Mouse (Mus musculus) embryonic stem cell, embryonic (primary cell): Measurements from ENCODE around the gene Hcn4.

ENCODE experiments used
- CTCF ChIA-PET, 4 experiments: fragments of 300-600 bp in 2 of 4; fragments of 350-600 bp in 2 of 4; sonication (Branson Sonifier 250); formaldehyde crosslinking; loops; one replicate each; lab custom pipeline; 2022; ENCODE audit warnings: inconsistent platforms in 2 of 4; lab: Charles Lee
- POLR2A ChIA-PET, 4 experiments: fragments of 300-600 bp in 2 of 4; fragments of 350-600 bp in 2 of 4; sonication (Branson Sonifier 250); formaldehyde crosslinking; loops; one replicate each; lab custom pipeline; 2022; ENCODE audit warnings: antibody characterized with exemption in 4 of 4, inconsistent platforms in 1 of 4; lab: Charles Lee

Hcn4 gene

GRCm38 (mm10) chr9:58832939-58833338 is 9.7 kb downstream of the Hcn4 start:
- ChIA-PET POLR2A (interaction anchor here in 2 of 4 experiments (0.8 to 3.0 kb wide), 3 partner anchors 9 to 14 kb away, joined by 3 to 17 read pairs (median 6); no protein-coding TSS in a partner anchor), CTCF (no interaction called here)

GRCm38 (mm10) chr9:58837174-58837573 is 14.0 kb downstream of the Hcn4 start:
- POLR2A ChIA-PET: interaction anchor here in 2 of 4 experiments (0.6 to 5.1 kb wide), 4 partner anchors 10 to 425 kb away, joined by 3 to 37 read pairs (median 7); partner anchors contain the start of gene Hcn4 (in 1 of the 2)
- CTCF ChIA-PET: interaction anchor here in 1 of 4 experiments (1.6 kb wide), 1 partner anchor 127 kb away, joined by 4 read pairs; no protein-coding TSS in a partner anchor

- ChIA-PET POLR2A (interaction anchor here in 1 of 4 experiments (0.6 to 2.0 kb wide), 3 partner anchors 14 to 723 kb away, joined by 3 to 8 read pairs (median 3); no protein-coding TSS in a partner anchor), CTCF (no interaction called here)
Measured at GRCm38 (mm10) chr9:58838504-58838903, 15.3 kb downstream of the Hcn4 start.

GRCm38 (mm10) chr9:58841655-58842054 is 18.4 kb downstream of the Hcn4 start:
- POLR2A ChIA-PET: interaction anchor here in 2 of 4 experiments (1.0 to 2.2 kb wide), 2 partner anchors 16 to 20 kb away, joined by 5 read pairs; no protein-coding TSS in a partner anchor
- CTCF ChIA-PET: interaction anchor here in 1 of 4 experiments (0.6 kb wide), 1 partner anchor 132 kb away, joined by 3 read pairs; no protein-coding TSS in a partner anchor

- ChIA-PET CTCF (interaction anchor here in 1 of 4 experiments (0.7 kb wide), 1 partner anchor 98 kb away, joined by 3 read pairs; no protein-coding TSS in a partner anchor), POLR2A (interaction anchor here in 2 of 4 experiments (1.7 to 6.5 kb wide), 3 partner anchors 9 to 19 kb away, joined by 3 to 37 read pairs (median 10); no protein-coding TSS in a partner anchor)
Measured at GRCm38 (mm10) chr9:58844597-58844996, 21.4 kb downstream of the Hcn4 start.

- POLR2A ChIA-PET: interaction anchor here in 2 of 4 experiments (2.6 to 6.5 kb wide), 2 partner anchors 11 to 12 kb away, joined by 17 to 37 read pairs; no protein-coding TSS in a partner anchor
- CTCF ChIA-PET: no interaction called here
Measured at GRCm38 (mm10) chr9:58847008-58847407, 23.8 kb downstream of the Hcn4 start.

- POLR2A ChIA-PET: interaction anchor here in 2 of 4 experiments (0.9 to 6.5 kb wide), 3 partner anchors 12 to 27 kb away, joined by 3 to 37 read pairs (median 17); no protein-coding TSS in a partner anchor
Measured at GRCm38 (mm10) chr9:58847676-58848075, 24.5 kb downstream of the Hcn4 start.

GRCm38 (mm10) chr9:58849576-58850315 is 26.5 kb downstream of the Hcn4 start:
- ChIA-PET POLR2A (interaction anchor here in 2 of 4 experiments (1.1 to 6.5 kb wide), 3 partner anchors 12 to 15 kb away, joined by 3 to 37 read pairs (median 3); no protein-coding TSS in a partner anchor), CTCF (interaction anchor here in 1 of 4 experiments (0.7 kb wide), 1 partner anchor 34 kb away, joined by 3 read pairs; no protein-coding TSS in a partner anchor)

More at GRCm38 (mm10) chr9:58847676-58848075, 24.5 kb downstream of the Hcn4 start:
- CTCF ChIA-PET: interaction anchor here in 2 of 4 experiments (0.9 to 1.1 kb wide), 2 partner anchors 72 to 423 kb away, joined by 3 read pairs; no protein-coding TSS in a partner anchor

GRCm38 (mm10) chr9:58854931-58855330 is 31.7 kb downstream of the Hcn4 start:
- POLR2A ChIA-PET: interaction anchor here in 3 of 4 experiments (0.5 to 1.4 kb wide), 3 partner anchors 21 to 183 kb away, joined by 3 read pairs; no protein-coding TSS in a partner anchor
- CTCF ChIA-PET: no interaction called here

- CTCF ChIA-PET: no interaction called here
- POLR2A ChIA-PET: interaction anchor here in 2 of 4 experiments (0.6 to 1.4 kb wide), 2 partner anchors 24 to 178 kb away, joined by 3 to 4 read pairs; no protein-coding TSS in a partner anchor
Measured at GRCm38 (mm10) chr9:58859080-58859635, 35.9 kb downstream of the Hcn4 start.

- CTCF ChIA-PET: interaction anchor here in 3 of 4 experiments (0.6 to 1.9 kb wide), 5 partner anchors 10 to 329 kb away, joined by 3 to 10 read pairs (median 5); no protein-coding TSS in a partner anchor
- POLR2A ChIA-PET: interaction anchor here in 3 of 4 experiments (0.7 to 1.9 kb wide), 6 partner anchors 9 to 428 kb away, joined by 3 to 7 read pairs (median 3); partner anchors contain the start of gene Adpgk (in 2 of the 3)
Measured at GRCm38 (mm10) chr9:58863826-58864225, 40.6 kb downstream of the Hcn4 start.

GRCm38 (mm10) chr9:58871141-58871540 is 47.9 kb downstream of the Hcn4 start:
- CTCF ChIA-PET: interaction anchor here in 1 of 4 experiments (2.7 kb wide), 1 partner anchor 162 kb away, joined by 7 read pairs; no protein-coding TSS in a partner anchor
- POLR2A ChIA-PET: interaction anchor here in 1 of 4 experiments (0.7 kb wide), 1 partner anchor 289 kb away, joined by 3 read pairs; the partner anchor contains the start of gene Nptn

GRCm38 (mm10) chr9:58873541-58874324 is 50.5 kb downstream of the Hcn4 start:
- CTCF ChIA-PET: interaction anchor here (0.5 to 4.0 kb wide), 63 partner anchors 10 to 938 kb away, joined by 3 to 35 read pairs (median 3); partner anchors contain the start of genes Nptn (in 1 of the 4), Pml (in 1 of the 4) and Rec114 (in 1 of the 4)
- POLR2A ChIA-PET: interaction anchor here in 3 of 4 experiments (0.6 to 2.2 kb wide), 22 partner anchors 10 to 382 kb away, joined by 3 to 8 read pairs (median 3); partner anchors contain the start of genes Nptn (in 2 of the 3) and Hcn4 (in 1 of the 3)

- CTCF ChIA-PET: interaction anchor here (0.5 to 4.0 kb wide), 53 partner anchors 10 to 939 kb away, joined by 3 to 35 read pairs (median 3); partner anchors contain the start of genes Nptn (in 1 of the 4), Pml (in 1 of the 4) and Rec114 (in 1 of the 4)
Measured at GRCm38 (mm10) chr9:58874354-58874753, 51.1 kb downstream of the Hcn4 start.

GRCm38 (mm10) chr9:58875439-58875838 is 52.2 kb downstream of the Hcn4 start:
- CTCF ChIA-PET: interaction anchor here in 3 of 4 experiments (0.6 to 4.0 kb wide), 3 partner anchors 165 to 320 kb away, joined by 3 to 35 read pairs (median 4); no protein-coding TSS in a partner anchor
- POLR2A ChIA-PET: interaction anchor here in 2 of 4 experiments (0.6 to 1.5 kb wide), 4 partner anchors 27 to 461 kb away, joined by 3 to 6 read pairs (median 3); partner anchors contain the start of gene Nptn (in 1 of the 2)

More at GRCm38 (mm10) chr9:58874354-58874753, 51.1 kb downstream of the Hcn4 start:
- POLR2A ChIA-PET: interaction anchor here in 3 of 4 experiments (0.6 to 2.2 kb wide), 15 partner anchors 14 to 643 kb away, joined by 3 to 8 read pairs (median 3); partner anchors contain the start of genes Nptn (in 2 of the 3) and Hcn4 (in 1 of the 3)

- CTCF ChIA-PET: no interaction called here
- POLR2A ChIA-PET: interaction anchor here in 1 of 4 experiments (1.3 kb wide), 1 partner anchor 55 kb away, joined by 3 read pairs; no protein-coding TSS in a partner anchor
Measured at GRCm38 (mm10) chr9:58876946-58877625, 53.9 kb downstream of the Hcn4 start.
